Mouse (Mus musculus) limb, embryonic 14.5 days (tissue): ENCODE measurements around the gene Fyb. TPM values are rescaled to one million over a fixed set of nuclear protein-coding genes. Genes with fewer than 3 reads are reported as not detected.

ENCODE experiments used
- ATAC-seq: fragments of 200-750 bp; cut with Nextera tagmentation; 2 replicates; pipeline ENCODE4 v1.8.0; 2017; ENCODE audit warnings: low read depth, moderate number of reproducible peaks, moderate TSS enrichment; ENCODE audit not compliant: low FRiP score
- DNase-seq: peaks from one replicate; pipeline ENCODE4 v3.0.0-alpha.2; 2015; ENCODE audit warnings: low spot score
- H3K27ac ChIP-seq: fragments of 300-500 bp; sonication (generic); replicated peaks from 2 replicates; pipeline ENCODE4 v1.5.1; 2014; ENCODE audit warnings: low read depth, mild to moderate bottlenecking, low read length, moderate library complexity, mixed read lengths
- H3K27me3 ChIP-seq: fragments of 300-500 bp; sonication (generic); 2 replicates; pipeline ENCODE4 v1.6.1; 2014; ENCODE audit warnings: low read length, mixed read lengths; ENCODE audit not compliant: control insufficient read depth, insufficient read depth
- H3K36me3 ChIP-seq: fragments of 300-500 bp; sonication (generic); 2 replicates; pipeline ENCODE4 v1.6.1; 2014; ENCODE audit warnings: mild to moderate bottlenecking, low read length, moderate library complexity, mixed read lengths; ENCODE audit not compliant: control insufficient read depth, insufficient read depth
- H3K4me1 ChIP-seq: fragments of 300-500 bp; sonication (generic); 2 replicates; pipeline ENCODE4 v1.6.1; 2014; ENCODE audit warnings: antibody characterized with exemption, low read length, mixed read lengths; ENCODE audit not compliant: control insufficient read depth, insufficient read depth
- H3K4me2 ChIP-seq: fragments of 300-500 bp; sonication (generic); replicated peaks from 2 replicates; pipeline ENCODE4 v1.6.1; 2014; ENCODE audit warnings: low read depth, mild to moderate bottlenecking, low read length, moderate library complexity; ENCODE audit not compliant: severe bottlenecking
- H3K4me3 ChIP-seq: fragments of 300-500 bp; sonication (generic); replicated peaks from 2 replicates; pipeline ENCODE4 v1.5.1; 2014; ENCODE audit warnings: low read length
- H3K9ac ChIP-seq: fragments of 300-500 bp; sonication (generic); 2 replicates; pipeline ENCODE4 v1.6.1; 2014; ENCODE audit warnings: mild to moderate bottlenecking, low read depth, low read length, moderate library complexity; ENCODE audit not compliant: severe bottlenecking
- H3K9me3 ChIP-seq: fragments of 300-500 bp; sonication (generic); 2 replicates; pipeline ENCODE4 v1.6.1; 2016; ENCODE audit warnings: low read length; ENCODE audit not compliant: control insufficient read depth
- POLR2A ChIP-seq: fragments of 200-500 bp; IDR thresholded peaks from 2 replicates; pipeline ENCODE4 v1.8.0; 2012; ENCODE audit warnings: inconsistent platforms, mild to moderate bottlenecking, moderate library complexity, borderline replicate concordance; ENCODE audit not compliant: insufficient read depth, insufficient read length; ENCODE audit errors: extremely low read depth
- WGBS: fragments of 180-500 bp; shearing (Covaris S2); extraction: QIAGEN DNeasy Blood & Tissue Kit; methylation state at CpG from one replicate; pipeline ENCODE4 v1.1.7; 2014; 5-methylcytosine and 5-hydroxymethylcytosine counted together
- polyA plus RNA-seq, 2 experiments: library from polyadenylated mRNA; depleted of rRNA in 1 of 2; stranded (reverse) in 1 of 2; unstranded in 1 of 2; fragments of >200 nt; fragmentation: Nextera tagmentation in 1 of 2; extraction: Ambion mirVana in 1 of 2; gene quantifications; 2 replicates each; pipeline versions ENCODE4 v1.2.1 to v1.2.3; 2012 to 2014

The Fyb gene
- polyA plus RNA-seq, 2 experiments = 6.0 to 8.0 TPM

DNA sequence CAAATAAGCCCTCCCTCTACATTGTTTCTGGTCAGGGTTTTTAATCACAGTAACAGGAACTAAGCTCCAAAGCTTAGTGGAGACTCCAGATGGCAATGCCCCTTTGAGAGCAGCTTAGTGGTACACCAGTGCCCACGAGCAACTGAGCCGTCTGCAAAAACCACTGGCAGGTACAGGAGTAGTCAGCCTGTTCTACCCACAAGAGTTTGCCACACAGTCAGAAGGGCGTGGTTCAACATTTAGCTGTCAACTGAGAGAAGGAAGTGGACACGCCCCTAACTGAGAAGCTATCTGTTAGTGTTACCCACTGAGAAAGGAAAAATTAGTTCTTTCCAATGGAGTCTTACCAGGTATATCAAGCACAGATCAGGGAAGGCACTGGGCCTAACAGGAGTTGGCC lies 32.1 kb downstream of the Fyb start:
- Histone ChIP-seq H3K9ac (no peak overlapping the region), H3K27ac (no peak overlapping the region), H3K27me3 (no peaks in the 10 kb centered on the region), H3K4me3 (no peak overlapping the region), H3K36me3 (no peaks in the 10 kb centered on the region), H3K4me1 (0 out of 2 replicates have a peak, but pooled peaks cover 4% of the 10 kb centered on the region), H3K9me3 (no peaks in the 10 kb centered on the region), H3K4me2 (no peak overlapping the region)
- no peak for ATAC-seq
- DNase-seq = no peak
- WGBS = 78% methylated on average over 4 of the region's 4 CpGs
- TF ChIP-seq POLR2A = no peak

DNA sequence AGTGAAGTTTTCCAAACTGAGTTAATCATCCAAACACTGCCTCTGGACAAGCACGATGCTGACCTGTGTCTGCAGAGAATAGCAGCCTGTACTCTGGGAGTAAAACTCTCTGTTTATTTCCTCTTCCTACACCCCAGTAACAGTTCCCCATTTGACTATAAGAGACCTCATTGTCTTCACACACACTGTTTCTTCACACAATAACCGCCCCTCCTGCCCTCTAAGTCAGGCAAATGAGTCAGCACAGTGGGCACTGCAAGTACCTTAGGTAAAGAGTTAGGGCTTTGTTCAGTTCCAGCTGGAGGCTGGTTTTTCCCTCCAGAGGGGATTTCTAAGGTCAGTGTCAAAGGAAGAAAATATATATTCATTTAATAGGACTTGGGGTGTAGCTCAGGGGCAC lies 32.9 kb downstream of the Fyb start:
- ATAC-seq = no peak
- Histone ChIP-seq H3K4me3 (no peak overlapping the region), H3K9ac (no peak overlapping the region), H3K27me3 (no peaks in the 10 kb centered on the region), H3K36me3 (no peaks in the 10 kb centered on the region), H3K4me1 (0 out of 2 replicates have a peak, but pooled peaks cover 4% of the 10 kb centered on the region), H3K27ac (no peak overlapping the region), H3K4me2 (no peak overlapping the region), H3K9me3 (no peaks in the 10 kb centered on the region)
- TF ChIP-seq POLR2A = no peak
- DNase-seq = no peak
- WGBS = 73% methylated on average over 2 of the region's 2 CpGs

DNA sequence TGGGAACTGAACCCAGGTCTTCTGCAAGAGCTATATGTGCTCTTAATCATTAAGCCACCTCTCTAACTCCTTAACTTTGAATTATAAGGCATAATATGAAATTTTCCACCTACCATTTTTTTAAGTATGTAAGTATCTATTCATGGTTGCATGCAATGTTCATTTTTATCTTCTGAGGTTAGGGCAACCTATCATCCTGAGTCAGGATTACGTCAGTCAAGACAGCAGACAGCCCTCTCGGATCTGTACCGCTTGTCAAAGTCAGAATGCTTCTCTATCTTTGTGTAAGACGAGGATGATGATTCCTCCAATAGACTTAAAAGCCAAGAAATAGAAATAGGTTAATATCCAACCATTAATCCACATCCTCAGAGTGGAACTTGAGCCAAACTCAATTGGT lies 33.6 kb downstream of the Fyb start:
- Histone ChIP-seq H3K9ac (no peak overlapping the region), H3K27me3 (no peaks in the 10 kb centered on the region), H3K4me3 (no peak overlapping the region), H3K9me3 (no peaks in the 10 kb centered on the region), H3K4me1 (0 out of 2 replicates have a peak, but pooled peaks cover 4% of the 10 kb centered on the region), H3K27ac (no peak overlapping the region), H3K36me3 (no peaks in the 10 kb centered on the region), H3K4me2 (no peak overlapping the region)
- DNase-seq (no peak), ATAC-seq (no peak)
- no peak for TF ChIP-seq POLR2A
- 88% methylated on average over 4 of the region's 4 CpGs for WGBS

DNA sequence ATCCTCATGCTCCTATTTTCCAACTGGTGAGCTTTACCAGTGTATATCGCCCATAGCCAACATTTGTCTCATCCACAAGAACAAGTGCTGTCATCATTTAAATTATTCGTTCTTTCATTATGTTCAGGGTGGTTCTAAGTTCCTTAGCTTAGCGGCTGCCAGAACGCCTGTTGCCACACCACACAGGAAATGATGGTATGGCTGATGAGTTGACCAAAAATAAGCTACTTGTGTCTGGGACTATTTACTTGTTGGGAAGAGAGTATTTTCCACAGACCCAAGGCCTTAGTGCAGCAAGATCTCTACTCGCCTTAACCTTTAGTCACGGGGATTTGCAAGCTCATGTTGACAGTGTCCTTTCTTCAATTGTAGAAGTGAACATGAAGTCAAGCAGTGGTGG lies 34.3 kb downstream of the Fyb start:
- H3K27me3 ChIP-seq = no peaks in the 10 kb centered on the region
- H3K9me3 ChIP-seq = no peaks in the 10 kb centered on the region
- H3K9ac ChIP-seq = no peak overlapping the region
- no peak overlapping the region for H3K4me3 ChIP-seq
- DNase-seq = no peak
- no peaks in the 10 kb centered on the region for H3K36me3 ChIP-seq
- H3K27ac ChIP-seq = no peak overlapping the region
- no peak overlapping the region for H3K4me2 ChIP-seq
- WGBS = 91% methylated on average over 6 of the region's 6 CpGs
- 0 out of 2 replicates have a peak, but pooled peaks cover 4% of the 10 kb centered on the region for H3K4me1 ChIP-seq
- TF ChIP-seq POLR2A = no peak
- no peak for ATAC-seq

DNA sequence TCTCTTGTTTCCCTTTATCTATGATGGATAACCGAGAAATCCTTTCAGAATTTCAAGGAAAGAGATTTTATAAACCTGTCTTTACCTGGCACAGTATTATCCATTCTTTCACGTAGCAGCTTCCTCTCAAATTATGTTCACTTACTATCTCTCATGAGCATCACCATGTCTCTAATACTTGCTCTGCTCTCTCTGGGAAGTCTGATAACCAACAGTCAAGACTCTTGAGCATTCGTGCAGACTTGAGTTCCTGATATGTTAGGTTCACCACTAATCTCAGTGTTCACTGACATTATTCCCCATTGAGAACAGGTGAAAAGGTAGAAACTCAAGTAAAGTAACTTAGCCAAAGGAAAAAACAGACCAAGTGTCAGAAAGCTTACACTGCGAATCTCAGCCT lies 34.9 kb downstream of the Fyb start:
- H3K27me3 ChIP-seq = no peaks in the 10 kb centered on the region
- no peak for DNase-seq
- H3K9me3 ChIP-seq = no peaks in the 10 kb centered on the region
- no peak overlapping the region for H3K4me2 ChIP-seq
- no peak overlapping the region for H3K9ac ChIP-seq
- H3K36me3 ChIP-seq = no peaks in the 10 kb centered on the region
- H3K4me3 ChIP-seq = no peak overlapping the region
- whole genome bisulfite sequencing = 91% methylated on average over 4 of the region's 4 CpGs
- H3K27ac ChIP-seq = no peak overlapping the region
- no peak for TF ChIP-seq POLR2A
- no peak for ATAC-seq
- 0 out of 2 replicates have a peak, but pooled peaks cover 4% of the 10 kb centered on the region for H3K4me1 ChIP-seq

DNA sequence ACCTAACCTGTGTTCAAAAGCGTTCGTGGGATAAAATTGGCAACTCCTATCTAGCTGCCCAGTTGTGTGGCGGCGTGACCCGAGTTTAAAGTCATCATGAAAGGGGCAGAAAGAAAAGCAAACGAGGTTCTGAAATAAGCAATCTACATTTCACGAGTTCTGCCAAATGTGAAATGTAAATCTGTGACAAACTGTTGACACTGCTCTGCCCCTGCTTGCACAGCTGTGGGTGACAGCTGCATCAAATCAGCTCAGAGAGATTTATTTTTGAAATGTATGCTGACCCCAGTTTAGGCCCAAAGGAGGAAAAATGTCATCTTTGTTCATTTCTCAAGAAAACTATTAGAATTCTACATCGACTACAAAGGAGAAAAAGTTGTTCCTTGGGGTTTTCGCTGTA lies 36.5 kb downstream of the Fyb start:
- peak; percentile 72; the same call in 1 of the 2 replicates for ATAC-seq
- Histone ChIP-seq H3K4me3 (no peak overlapping the region), H3K4me2 (no peak overlapping the region), H3K9me3 (no peaks in the 10 kb centered on the region), H3K27ac (no peak overlapping the region), H3K9ac (no peak overlapping the region), H3K27me3 (no peaks in the 10 kb centered on the region), H3K4me1 (0 out of 2 replicates have a peak, but pooled peaks cover 4% of the 10 kb centered on the region), H3K36me3 (no peaks in the 10 kb centered on the region)
- no peak for TF ChIP-seq POLR2A
- 56% methylated on average over 9 of the region's 9 CpGs for WGBS
- DNase-seq = no peak
